Mouse (Mus musculus) stomach, embryonic 14.5 days (tissue): ENCODE measurements around the gene Slc5a11. TPM values are rescaled to one million over a fixed set of nuclear protein-coding genes. Genes with fewer than 3 reads are reported as not detected.

ENCODE experiments used
- ATAC-seq: fragments of 200-750 bp; cut with Nextera tagmentation; 2 replicates; pipeline ENCODE4 v1.8.0; 2017; ENCODE audit warnings: low read depth, moderate TSS enrichment; ENCODE audit not compliant: insufficient number of reproducible peaks, insufficient read depth, low FRiP score
- H3K27ac ChIP-seq: fragments of 300-500 bp; sonication (generic); 2 replicates; pipeline ENCODE4 v1.5.1; 2014; ENCODE audit warnings: mild to moderate bottlenecking, low read length, moderate library complexity, mixed read lengths
- H3K27me3 ChIP-seq: fragments of 300-500 bp; sonication (generic); 2 replicates; pipeline ENCODE4 v1.6.1; 2014; ENCODE audit warnings: low read length, control low read depth, mixed read lengths; ENCODE audit not compliant: control insufficient read depth, insufficient read depth
- H3K36me3 ChIP-seq: fragments of 300-500 bp; sonication (generic); 2 replicates; pipeline ENCODE4 v1.6.1; 2014; ENCODE audit warnings: mild to moderate bottlenecking, control low read depth, low read length, moderate library complexity, mixed read lengths; ENCODE audit not compliant: control insufficient read depth, insufficient read depth
- H3K4me1 ChIP-seq: fragments of 300-500 bp; sonication (generic); 2 replicates; pipeline ENCODE4 v1.6.1; 2014; ENCODE audit warnings: low read length, control low read depth, mixed read lengths; ENCODE audit not compliant: control insufficient read depth, insufficient read depth
- H3K4me2 ChIP-seq: fragments of 300-500 bp; sonication (generic); replicated peaks from 2 replicates; pipeline ENCODE4 v1.6.1; 2014; ENCODE audit warnings: low read depth, low read length, control low read depth
- H3K4me3 ChIP-seq: fragments of 300-500 bp; sonication (generic); 2 replicates; pipeline ENCODE4 v1.5.1; 2014; ENCODE audit warnings: low read depth, low read length, control low read depth
- H3K9ac ChIP-seq: fragments of 300-500 bp; sonication (generic); replicated peaks from 2 replicates; pipeline ENCODE4 v1.6.1; 2014; ENCODE audit warnings: low read depth, mild to moderate bottlenecking, control low read depth, low read length, moderate library complexity, mixed read lengths
- H3K9me3 ChIP-seq: fragments of 300-500 bp; sonication (generic); 2 replicates; pipeline ENCODE4 v1.6.1; 2016; ENCODE audit warnings: low read depth, low read length, control low read depth; ENCODE audit not compliant: control insufficient read depth
- WGBS: fragments of 180-500 bp; shearing (Covaris S2); extraction: QIAGEN DNeasy Blood & Tissue Kit; methylation state at CpG from one replicate; pipeline ENCODE4 v1.1.7; 2014; 5-methylcytosine and 5-hydroxymethylcytosine counted together
- polyA plus RNA-seq: library from polyadenylated mRNA; unstranded; fragments of >200 nt; fragmentation: Nextera tagmentation; extraction: Ambion mirVana; gene quantifications from 2 replicates; pipeline ENCODE4 v1.2.1, GENCODE M21; 2014

Slc5a11 gene
- polyA plus RNA-seq, 1 experiment from 2014 or later, result 0.20 TPM

DNA sequence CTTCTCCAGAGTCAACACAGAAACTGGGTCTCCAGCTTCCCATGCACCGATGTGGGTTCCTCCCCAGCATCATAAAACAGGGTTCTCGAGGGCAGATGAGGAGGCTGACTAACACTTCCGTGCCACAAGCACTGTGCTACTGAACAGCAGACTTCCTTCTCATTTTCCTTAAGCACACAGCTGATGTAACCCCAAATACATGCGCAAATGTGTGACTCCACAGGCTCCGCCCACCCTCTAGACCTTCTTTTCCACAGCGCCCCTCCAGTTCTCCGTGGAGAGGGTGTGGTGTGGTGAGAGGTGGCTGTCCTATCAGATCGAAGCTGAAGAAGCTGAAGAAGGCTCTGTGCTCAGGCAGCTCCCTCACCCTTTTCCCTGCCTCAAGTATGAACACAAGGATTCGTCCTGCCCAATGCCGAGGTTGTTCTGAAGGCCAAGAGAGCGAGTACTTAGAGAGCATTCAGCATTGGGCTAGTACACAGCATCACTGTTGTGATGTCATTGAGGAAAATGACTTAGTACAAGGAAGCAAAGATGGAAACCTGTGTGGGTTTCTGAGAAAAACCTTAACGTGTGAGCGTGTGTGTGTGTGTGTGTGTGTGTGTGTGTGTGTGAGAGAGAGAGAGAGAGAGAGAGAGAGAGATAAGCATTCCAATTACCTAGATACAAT is 108.0 kb downstream of the Slc5a11 start:
- Histone ChIP-seq H3K9me3 (no peaks in the 10 kb centered on the region), H3K27me3 (no peaks in the 10 kb centered on the region), H3K4me2 (no peak overlapping the region), H3K36me3 (peaks cover 40% of the 10 kb centered on the region), H3K4me3 (no peak overlapping the region), H3K27ac (no peak overlapping the region), H3K4me1 (no peaks in the 10 kb centered on the region), H3K9ac (no peak overlapping the region)
- WGBS, result 79% methylated on average over 13 of the region's 13 CpGs
- ATAC-seq, result no peak

Other genes starting within 250 kb of the Slc5a11 start
- 40.3 and 44.7 TPM in 2 replicates for gene Rbbp6, start 249.1 kb upstream of the Slc5a11 start, polyA plus RNA-seq
- gene Tnrc6a, start 90.9 kb upstream of the Slc5a11 start, polyA plus RNA-seq, result 59.8 and 59.9 TPM in 2 replicates
- gene Lcmt1, start 155.0 kb downstream of the Slc5a11 start, polyA plus RNA-seq, result 49.8 and 51.0 TPM in 2 replicates
- gene Arhgap17, start 155.1 kb downstream of the Slc5a11 start, polyA plus RNA-seq, result 25.3 and 26.6 TPM in 2 replicates
- not detected in 2 replicates for gene Aqp8, start 247.5 kb downstream of the Slc5a11 start, polyA plus RNA-seq